In the genomic region with DNA sequence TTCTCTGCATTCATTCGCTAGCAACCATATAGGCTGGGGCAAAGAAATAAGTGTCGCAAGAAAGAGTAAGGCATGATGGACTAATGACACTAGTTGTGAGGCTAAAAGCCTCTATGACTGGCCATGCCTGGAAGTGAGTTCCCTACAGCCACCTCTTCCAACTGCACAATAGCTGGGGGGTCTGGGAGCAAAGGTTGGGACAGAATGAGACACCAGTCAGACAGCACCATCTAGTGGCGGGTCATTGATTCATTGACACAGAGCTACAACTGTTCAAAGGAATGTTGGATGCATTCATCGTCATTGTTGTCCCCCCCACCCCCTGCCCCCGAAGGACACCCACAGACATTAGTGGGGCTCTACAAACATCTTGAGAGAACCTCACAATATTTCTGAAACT, we compare ENCODE assay signal across 8 mouse cellular contexts. TPM values are rescaled to one million over a fixed set of nuclear protein-coding genes. Genes with fewer than 3 reads are reported as not detected.
DNase-seq lines count a peak whose midpoint lies in the region; ATAC-seq and TF ChIP-seq lines count a peak whose summit lies in the region.

No protein-coding gene starts in this region.

- no peak overlapping the region for H3K9ac ChIP-seq in heart, adult 2 months (ENCODE audit: low read depth, low read length)
- H3K9ac ChIP-seq in forebrain, embryonic 11.5 days (ENCODE audit: low read length), result no peak overlapping the region
- H3K9ac ChIP-seq in hindbrain, embryonic 11.5 days (ENCODE audit: low read depth, low read length), result no peak overlapping the region

- 36% methylated on average over 5 of the region's 5 CpGs for WGBS in heart, adult 2 months
- WGBS in forebrain, embryonic 11.5 days, result 33% methylated on average over 5 of the region's 5 CpGs
- WGBS in hindbrain, embryonic 11.5 days, result 33% methylated on average over 5 of the region's 5 CpGs

- TF ChIP-seq POLR2A in heart, adult 2 months (IDR thresholded peaks at IDR 0.05; ENCODE audit: insufficient read depth, low read depth, low read length), result no peak

- no peaks in the 10 kb centered on the region for H3K9me3 ChIP-seq in forebrain, embryonic 11.5 days (ENCODE audit: control insufficient read depth, low read length)
- H3K9me3 ChIP-seq in hindbrain, embryonic 11.5 days (ENCODE audit: control insufficient read depth, low read length), result no peaks in the 10 kb centered on the region

- peaks cover 5% of the 10 kb centered on the region for H3K4me1 ChIP-seq in heart, adult 2 months (ENCODE audit: control insufficient read depth, insufficient read depth, low read length)
- H3K4me1 ChIP-seq in forebrain, embryonic 11.5 days (replicated peaks; ENCODE audit: control insufficient read depth, insufficient read depth, low read length), result no peaks in the 10 kb centered on the region
- H3K4me1 ChIP-seq in hindbrain, embryonic 11.5 days (replicated peaks; ENCODE audit: control insufficient read depth, insufficient read depth, low read length), result no peaks in the 10 kb centered on the region

- ATAC-seq in forebrain, embryonic 11.5 days (replicated peaks; ENCODE audit: low FRiP score), result peak; percentile 76
- peak; percentile 53; the same call in 1 of the 2 replicates for ATAC-seq in hindbrain, embryonic 11.5 days (ENCODE audit: low FRiP score)

- TF ChIP-seq CTCF in heart, adult 2 months (IDR thresholded peaks at IDR 0.05), result peak; percentile 85
- TF ChIP-seq CTCF in layer of hippocampus, adult 2 months (conservative IDR thresholded peaks at IDR 0.05), result peak; percentile 91

- H3K4me3 ChIP-seq in heart, adult 2 months, result no peak overlapping the region
- H3K4me3 ChIP-seq in forebrain, embryonic 11.5 days (ENCODE audit: low read depth, low read length), result no peak overlapping the region
- no peak overlapping the region for H3K4me3 ChIP-seq in hindbrain, embryonic 11.5 days (ENCODE audit: low read depth, low read length)
- no peak overlapping the region for H3K4me3 ChIP-seq in layer of hippocampus, adult 2 months

- H3K4me2 ChIP-seq in forebrain, embryonic 11.5 days (ENCODE audit: low read depth, low read length, severe bottlenecking), result no peak overlapping the region
- H3K4me2 ChIP-seq in hindbrain, embryonic 11.5 days (replicated peaks; ENCODE audit: low read depth, low read length), result no peak overlapping the region

- intact Hi-C loops in heart, adult 2 months (cut with DNase I), result loop anchor here (2.0 kb wide), 1 partner anchor 126 kb away; no protein-coding TSS in a partner anchor
- intact Hi-C loops in heart, postnatal 25 days (cut with DNase I), result loop anchor here (2.0 to 5.0 kb wide), 2 partner anchors 100 to 121 kb away; no protein-coding TSS in a partner anchor

- H3K27ac ChIP-seq in heart, adult 2 months, result no peak overlapping the region
- H3K27ac ChIP-seq in forebrain, embryonic 11.5 days (ENCODE audit: low read depth, low read length), result no peak overlapping the region
- no peak overlapping the region for H3K27ac ChIP-seq in hindbrain, embryonic 11.5 days (ENCODE audit: low read depth, low read length)
- 0 out of 2 replicates have a peak overlapping the region, but pooled peaks have one; percentile 53 for H3K27ac ChIP-seq in layer of hippocampus, adult 2 months

- H3K36me3 ChIP-seq in heart, adult 2 months (ENCODE audit: control insufficient read depth, insufficient read depth, low read length), result no peaks in the 10 kb centered on the region
- H3K36me3 ChIP-seq in forebrain, embryonic 11.5 days (ENCODE audit: control insufficient read depth, insufficient read depth, low read length), result no peaks in the 10 kb centered on the region
- no peaks in the 10 kb centered on the region for H3K36me3 ChIP-seq in hindbrain, embryonic 11.5 days (ENCODE audit: control insufficient read depth, insufficient read depth, low read length)
- no peaks in the 10 kb centered on the region for H3K36me3 ChIP-seq in splenic B cell, adult 2 months (ENCODE audit: control insufficient read depth, insufficient read depth, low read length, poor library complexity, severe bottlenecking)

- peak; percentile 33 to 56 for DNase-seq in heart, adult 2 months
- DNase-seq in heart, postnatal 25 days (ENCODE audit: low spot score), result no peak
- peak; percentile 65 for DNase-seq in adrenal gland, adult 2 months
- DNase-seq in forebrain, embryonic 11.5 days (ENCODE audit: low spot score), result peak; percentile 82
- DNase-seq in hindbrain, embryonic 11.5 days (ENCODE audit: low spot score), result peak; percentile 86
- DNase-seq in layer of hippocampus, adult 2 months (ENCODE audit: low spot score in 2 of 2), result peak in 1 of 2 experiments; percentile 75
- peak; percentile 83 for DNase-seq in lung, postnatal 14 days
- DNase-seq in splenic B cell, adult 2 months (ENCODE audit: low read depth, low spot score), result peak; percentile 55

- peak; percentile 48; the same call in 1 of the 2 replicates for TF ChIP-seq EP300 in heart, adult 2 months (IDR thresholded peaks at IDR 0.05; ENCODE audit: insufficient read depth, low read depth, low read length)

- no peaks in the 10 kb centered on the region for H3K27me3 ChIP-seq in heart, adult 2 months (ENCODE audit: control insufficient read depth, insufficient read depth, low read length)
- no peaks in the 10 kb centered on the region for H3K27me3 ChIP-seq in forebrain, embryonic 11.5 days (ENCODE audit: control insufficient read depth, insufficient read depth, low read length)
- H3K27me3 ChIP-seq in hindbrain, embryonic 11.5 days (ENCODE audit: control insufficient read depth, insufficient read depth, low read length), result no peaks in the 10 kb centered on the region
- no peaks in the 10 kb centered on the region for H3K27me3 ChIP-seq in splenic B cell, adult 2 months (ENCODE audit: control insufficient read depth, insufficient read depth, low read length, poor library complexity, severe bottlenecking)

- no peaks in the 10 kb centered on the region for H3K79me2 ChIP-seq in heart, adult 2 months (replicated peaks; ENCODE audit: control insufficient read depth, insufficient read depth, low read length)

RNA-seq across cellular contexts. Expression of a gene that starts 17.8 kb away (rescaled TPM):
- total RNA-seq in heart, adult 2 months (2021), result under 1 TPM; 0.16 to 0.23 TPM
- polyA plus RNA-seq in heart, adult 2 months (2012; rRNA removed), result 0.21 and 0.29 TPM in 2 replicates
- total RNA-seq in heart, postnatal 25 days (2021), result under 1 TPM in 1 of 2 experiments, not detected in 1; 0.21 TPM
- under 1 TPM; 0.41 to 0.89 TPM for total RNA-seq in adrenal gland, adult 2 months (2021)
- polyA plus RNA-seq in adrenal gland, adult 2 months (2012; rRNA removed), result 0.04 TPM in 1 of 2 replicates, not detected in the other
- not detected in 2 replicates for polyA plus RNA-seq in forebrain, embryonic 11.5 days (2014; fragmentation: Nextera tagmentation; extraction: Ambion mirVana)
- 0.13 TPM in 1 of 2 replicates, not detected in the other for polyA plus RNA-seq in hindbrain, embryonic 11.5 days (2014; fragmentation: Nextera tagmentation; extraction: Ambion mirVana)
- under 1 TPM in 1 of 2 experiments, not detected in 1; 0.15 TPM for total RNA-seq in layer of hippocampus, adult 2 months (2021)

RNA-seq across cellular contexts. Expression of a gene that starts 42.7 kb away (rescaled TPM):
- under 1 TPM in 1 of 2 experiments, not detected in 1; 0.07 TPM for total RNA-seq in heart, adult 2 months (2021)
- polyA plus RNA-seq in heart, adult 2 months (2012; rRNA removed), result 0.12 TPM in 2 replicates
- under 1 TPM; 0.08 to 0.10 TPM for total RNA-seq in heart, postnatal 25 days (2021)
- total RNA-seq in adrenal gland, adult 2 months (2021), result not detected
- 0.03 TPM in 1 of 2 replicates, not detected in the other for polyA plus RNA-seq in adrenal gland, adult 2 months (2012; rRNA removed)
- not detected in 2 replicates for polyA plus RNA-seq in forebrain, embryonic 11.5 days (2014; fragmentation: Nextera tagmentation; extraction: Ambion mirVana)
- not detected in 2 replicates for polyA plus RNA-seq in hindbrain, embryonic 11.5 days (2014; fragmentation: Nextera tagmentation; extraction: Ambion mirVana)
- total RNA-seq in layer of hippocampus, adult 2 months (2021), result 1 to 10 TPM in 1 of 2 experiments, under 1 TPM in 1; 0.69 to 1.0 TPM

RNA-seq across cellular contexts. Expression of a gene that starts 53.4 kb away (rescaled TPM):
- 10 to 100 TPM; 12.5 to 14.7 TPM for total RNA-seq in heart, adult 2 months (2021)
- 8.0 and 9.0 TPM in 2 replicates for polyA plus RNA-seq in heart, adult 2 months (2012; rRNA removed)
- 10 to 100 TPM; 10.8 to 11.4 TPM for total RNA-seq in heart, postnatal 25 days (2021)
- total RNA-seq in adrenal gland, adult 2 months (2021), result 100 to 1,000 TPM in 1 of 2 experiments, 10 to 100 TPM in 1; 86.1 to 324 TPM
- 7.4 and 10.4 TPM in 2 replicates for polyA plus RNA-seq in adrenal gland, adult 2 months (2012; rRNA removed)
- polyA plus RNA-seq in forebrain, embryonic 11.5 days (2014; fragmentation: Nextera tagmentation; extraction: Ambion mirVana), result 19.7 and 20.9 TPM in 2 replicates
- 19.9 and 25.3 TPM in 2 replicates for polyA plus RNA-seq in hindbrain, embryonic 11.5 days (2014; fragmentation: Nextera tagmentation; extraction: Ambion mirVana)
- 10 to 100 TPM; 33.6 to 42.2 TPM for total RNA-seq in layer of hippocampus, adult 2 months (2021)
